Mouse (Mus musculus) olfactory bulb, adult 2 months (tissue): ENCODE measurements around the gene Scaper. TPM values are rescaled to one million over a fixed set of nuclear protein-coding genes. Genes with fewer than 3 reads are reported as not detected.

Experiments used
- H3K27ac ChIP-seq: fragments of 200-500 bp; 2 replicates; pipeline ENCODE4 v1.5.1; 2012; ENCODE audit warnings: low read depth, low read length; ENCODE audit not compliant: insufficient read depth
- H3K4me1 ChIP-seq: fragments of 200-500 bp; 2 replicates; pipeline ENCODE4 v1.6.1; 2012; ENCODE audit warnings: low read length; ENCODE audit not compliant: control insufficient read depth, insufficient read depth
- H3K4me3 ChIP-seq: fragments of 200-500 bp; 2 replicates; pipeline ENCODE4 v1.5.1; 2012; ENCODE audit warnings: mild to moderate bottlenecking, low read depth, low read length, moderate library complexity; ENCODE audit not compliant: insufficient read depth
- CTCF ChIP-seq: fragments of 200-500 bp; IDR thresholded peaks from 2 replicates; pipeline ENCODE4 v1.5.1; 2012; ENCODE audit warnings: low read depth, mild to moderate bottlenecking, low read length, moderate library complexity; ENCODE audit not compliant: insufficient read depth
- POLR2A ChIP-seq: fragments of 200-500 bp; IDR thresholded peaks from 2 replicates; pipeline ENCODE4 v1.6.1; 2012; ENCODE audit warnings: mild to moderate bottlenecking, low read depth, low read length, moderate library complexity; ENCODE audit not compliant: insufficient read depth
- WGBS: fragments of 180-500 bp; shearing (Covaris S2); methylation state at CpG from one replicate; pipeline ENCODE4 v1.1.7; 2018; 5-methylcytosine and 5-hydroxymethylcytosine counted together
- polyA plus RNA-seq: library from polyadenylated mRNA; stranded (reverse); fragments of >200 nt; gene quantifications from 2 replicates; pipeline ENCODE4 v1.2.4, GENCODE M21; 2012; ENCODE audit warnings: low replicate concordance; ENCODE audit not compliant: missing spikeins, insufficient read depth, insufficient read length

Scaper gene
- polyA plus RNA-seq, 1 experiment: not detected

DNA sequence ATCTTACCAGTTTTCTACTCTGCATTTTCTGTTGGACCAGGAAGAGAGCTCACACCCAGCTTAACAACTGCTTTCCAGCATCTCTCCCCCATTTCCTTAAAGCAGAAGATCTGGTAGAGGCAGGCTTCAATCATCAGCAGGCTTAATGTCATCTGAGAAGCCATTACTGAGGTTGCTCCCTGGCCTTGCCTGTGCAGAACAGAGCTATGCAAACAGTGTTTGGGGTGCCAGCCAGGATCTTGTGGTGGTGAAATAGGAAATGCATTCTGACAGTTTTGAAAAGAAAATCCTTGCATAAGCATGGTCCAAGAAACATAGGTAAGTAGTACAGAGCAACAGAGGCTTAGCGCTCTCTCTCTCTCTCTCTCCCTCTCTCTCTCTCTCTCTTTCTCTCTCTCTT is 377.0 kb downstream of the Scaper start:
- Histone ChIP-seq H3K4me3 (no peak overlapping the region), H3K27ac (no peak overlapping the region), H3K4me1 (no peaks in the 10 kb centered on the region)
- TF ChIP-seq CTCF (no peak), POLR2A (no peak)
- 100% methylated on average over 1 of the region's 1 CpGs for WGBS

DNA sequence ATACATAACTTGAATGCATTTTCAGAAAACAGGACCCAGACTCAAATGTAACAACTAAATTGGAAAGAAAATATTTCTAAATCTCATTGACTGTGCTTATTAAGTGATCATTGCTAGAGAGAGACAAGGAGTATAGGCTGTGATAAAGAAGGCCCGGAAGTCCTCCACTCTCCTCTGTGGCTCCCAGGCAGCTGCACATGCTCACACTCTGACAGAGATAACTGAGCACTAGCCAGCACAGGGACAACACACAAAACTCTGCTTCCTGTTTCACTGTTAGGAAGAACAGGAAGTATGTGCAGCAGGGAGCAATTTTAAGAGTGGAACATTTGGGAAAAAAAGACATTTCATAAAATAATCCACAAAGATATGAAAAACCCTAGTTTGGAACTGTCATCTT is 382.9 kb downstream of the Scaper start:
- H3K4me3 ChIP-seq: no peak overlapping the region
- WGBS: 86% methylated on average over 1 of the region's 1 CpGs
- no peak for TF ChIP-seq POLR2A
- no peak overlapping the region for H3K27ac ChIP-seq
- H3K4me1 ChIP-seq: no peaks in the 10 kb centered on the region

- Histone ChIP-seq H3K27ac (no peak overlapping the region), H3K4me1 (peaks cover 3% of the 10 kb centered on the region; the same call in 1 of the 2 replicates), H3K4me3 (no peak overlapping the region)
- TF ChIP-seq CTCF: no peak
- TF ChIP-seq POLR2A: no peak
- WGBS: 42% methylated on average over 16 of the region's 16 CpGs
Measured at GRCm38 (mm10) chr9:55549302-55549890, 388.5 kb downstream of the Scaper start.

DNA sequence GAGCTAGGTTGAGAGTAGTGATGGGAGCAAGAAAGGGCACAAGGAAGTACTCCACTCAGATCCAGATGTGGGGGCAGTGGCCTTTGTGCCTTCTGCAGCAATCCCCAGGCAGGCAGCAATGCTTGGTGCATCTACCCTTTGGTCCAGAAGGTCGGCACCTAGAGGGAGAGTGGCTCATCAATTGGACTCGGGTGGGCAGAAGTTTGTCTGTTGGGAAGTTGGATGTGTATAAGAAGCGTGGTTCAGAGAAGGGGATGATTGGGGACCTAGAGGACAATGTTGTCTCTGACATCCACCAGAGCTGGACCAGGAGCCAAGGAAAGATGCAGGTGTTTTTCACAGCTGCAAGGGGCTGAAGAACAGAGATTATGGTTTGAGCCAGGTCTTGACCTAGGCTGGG is 389.0 kb downstream of the Scaper start:
- Histone ChIP-seq H3K27ac (no peak overlapping the region), H3K4me1 (peaks cover 6% of the 10 kb centered on the region; the same call in 1 of the 2 replicates), H3K4me3 (no peak overlapping the region)
- 72% methylated on average over 3 of the region's 3 CpGs for WGBS
- TF ChIP-seq CTCF (no peak), POLR2A (no peak)

DNA sequence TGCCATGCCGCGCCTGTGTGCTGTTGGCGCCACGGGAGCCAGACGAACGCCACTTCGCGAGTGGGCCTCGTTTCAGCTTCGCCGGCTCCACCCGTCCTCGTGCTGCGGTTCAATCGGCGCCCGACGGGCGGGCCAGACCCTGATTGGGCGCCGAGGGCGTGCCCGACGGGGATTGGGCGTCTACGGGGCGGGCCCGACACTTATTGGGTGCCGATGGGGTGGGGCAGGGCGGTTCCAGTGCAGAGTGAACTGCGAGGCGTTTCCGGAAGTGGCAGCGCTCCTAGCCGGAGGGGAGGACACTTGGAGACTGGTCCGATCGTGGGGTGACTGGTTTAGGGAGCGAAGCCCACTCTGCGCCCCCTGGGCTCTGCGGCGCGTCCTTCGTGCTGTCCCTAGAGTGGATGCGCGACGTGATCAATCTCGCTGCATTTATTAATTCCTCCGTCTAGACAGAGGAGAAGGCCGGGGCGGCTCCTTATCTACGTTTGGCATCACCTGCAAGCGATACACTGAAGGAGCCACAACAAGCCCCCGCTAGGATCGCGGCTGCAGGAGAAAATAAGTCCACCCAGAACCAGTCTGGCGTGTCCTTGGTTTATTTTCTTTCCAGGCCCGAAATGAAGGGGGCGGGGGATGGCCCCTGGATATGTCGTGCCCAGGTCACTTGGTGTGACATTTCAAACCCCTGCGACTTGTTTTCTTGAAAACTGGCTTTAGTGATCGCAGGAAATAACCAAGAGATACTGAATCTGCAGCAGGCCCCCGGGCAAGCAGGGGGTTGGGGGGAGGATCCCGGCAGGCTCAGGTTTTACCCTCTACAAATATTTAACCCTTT is 391.5 kb downstream of the Scaper start:
- TF ChIP-seq CTCF (no peak), POLR2A (no peak)
- Histone ChIP-seq H3K4me1 (peaks cover 6% of the 10 kb centered on the region; the same call in 1 of the 2 replicates), H3K4me3 (no peak overlapping the region), H3K27ac (no peak overlapping the region)
- 4% methylated on average over 63 of the region's 63 CpGs for WGBS

DNA sequence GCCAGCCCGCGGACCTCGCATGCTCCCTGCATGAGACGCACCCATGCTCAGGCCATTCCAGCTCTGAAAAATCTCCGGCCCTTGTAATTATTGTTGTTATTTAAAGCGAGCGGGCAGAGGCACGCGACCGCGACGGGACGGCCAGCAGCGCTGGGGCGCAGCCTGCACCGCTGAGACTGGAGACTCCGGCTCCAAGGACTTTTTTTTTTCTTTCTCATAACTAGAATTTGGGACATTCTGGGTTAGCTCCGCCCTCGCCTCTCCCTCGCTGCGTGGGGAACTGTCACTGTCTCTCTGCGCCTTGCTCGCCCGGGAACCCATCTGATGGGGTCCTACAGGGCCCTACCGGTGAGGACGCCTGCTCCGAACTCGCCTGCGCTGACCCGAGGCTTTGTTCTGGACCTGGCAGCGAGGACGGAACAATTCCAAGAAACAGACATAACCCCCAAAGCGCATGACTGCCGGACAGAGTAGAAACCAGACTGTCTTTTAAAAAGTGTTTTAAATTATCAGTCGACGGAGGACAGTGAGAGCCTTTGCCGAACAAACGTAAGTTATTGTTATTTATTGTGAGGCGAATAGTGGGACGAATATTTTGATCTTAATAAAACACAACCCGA is 392.3 kb downstream of the Scaper start:
- 6% methylated on average over 41 of the region's 41 CpGs for WGBS
- peaks cover 10% of the 10 kb centered on the region for H3K4me1 ChIP-seq
- TF ChIP-seq CTCF (no peak), POLR2A (no peak)
- H3K4me3 ChIP-seq: no peak overlapping the region
- no peak overlapping the region for H3K27ac ChIP-seq

DNA sequence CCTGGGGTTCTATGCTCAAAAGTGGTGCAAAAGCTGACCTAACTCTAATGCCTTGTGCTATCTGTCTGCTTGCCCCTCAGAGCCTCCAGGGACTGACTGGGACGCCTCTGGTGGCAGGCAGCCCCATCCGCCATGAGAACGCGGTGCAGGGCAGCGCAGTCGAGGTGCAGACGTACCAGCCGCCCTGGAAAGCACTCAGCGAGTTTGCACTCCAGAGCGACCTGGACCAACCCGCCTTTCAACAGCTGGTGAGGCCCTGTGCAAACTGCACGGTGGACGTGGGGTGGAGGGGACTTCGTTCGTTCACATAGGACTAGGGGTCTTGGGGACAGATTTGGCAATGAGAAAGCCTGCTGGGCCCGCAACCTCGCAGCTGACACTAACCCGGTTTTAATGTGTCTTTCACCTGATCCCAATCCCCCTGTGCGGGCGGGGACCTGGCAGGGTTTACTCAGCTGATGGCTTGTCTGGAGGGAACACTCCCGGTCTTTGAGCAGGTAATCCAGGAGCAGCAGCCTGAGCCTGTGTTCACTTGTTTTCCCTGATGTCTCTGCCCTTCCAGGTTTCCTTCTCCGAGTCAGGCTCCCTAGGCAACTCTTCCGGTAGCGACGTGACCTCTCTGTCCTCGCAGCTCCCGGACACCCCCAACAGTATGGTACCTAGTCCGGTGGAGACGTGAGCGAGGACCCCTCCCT is 392.9 kb downstream of the Scaper start:
- no peak overlapping the region for H3K27ac ChIP-seq
- WGBS: 4% methylated on average over 30 of the region's 30 CpGs
- no peak for TF ChIP-seq CTCF
- no peak for TF ChIP-seq POLR2A
- peaks cover 10% of the 10 kb centered on the region for H3K4me1 ChIP-seq
- no peak overlapping the region for H3K4me3 ChIP-seq

DNA sequence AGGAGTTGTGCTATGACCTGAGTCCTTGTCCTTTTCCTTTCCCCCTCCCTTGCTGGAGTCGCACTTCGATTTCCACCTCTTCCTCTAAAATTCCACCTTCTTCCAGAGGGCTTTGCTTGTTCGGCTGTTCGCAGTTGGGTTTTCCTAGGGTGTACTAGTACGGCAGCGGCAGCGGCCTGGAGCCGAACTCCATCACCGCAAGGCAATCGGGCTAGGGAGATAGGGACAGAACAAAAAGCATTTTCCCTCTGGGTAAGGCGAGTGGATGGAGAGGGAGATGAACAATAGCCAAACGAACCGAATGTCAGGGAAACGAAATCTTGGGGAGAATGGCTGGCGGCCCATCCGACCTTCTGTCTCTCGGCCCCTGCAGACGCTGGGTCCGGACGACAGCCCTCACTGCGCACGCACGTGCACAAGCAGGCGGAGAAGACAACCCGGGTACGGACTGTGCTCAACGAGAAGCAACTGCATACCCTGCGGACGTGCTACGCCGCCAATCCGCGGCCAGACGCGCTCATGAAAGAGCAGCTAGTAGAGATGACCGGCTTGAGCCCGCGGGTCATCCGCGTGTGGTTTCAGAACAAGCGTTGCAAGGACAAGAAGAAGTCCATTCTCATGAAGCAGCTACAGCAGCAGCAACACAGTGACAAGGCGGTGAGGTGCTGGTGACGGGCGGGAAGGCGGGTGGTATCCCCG is 394.1 kb downstream of the Scaper start:
- 2% methylated on average over 46 of the region's 46 CpGs for WGBS

GRCm38 (mm10) chr9:55543336-55543702 is 394.6 kb downstream of the Scaper start:
- H3K4me1 ChIP-seq: peaks cover 10% of the 10 kb centered on the region
- TF ChIP-seq CTCF (no peak), POLR2A (no peak)
- H3K27ac ChIP-seq: no peak overlapping the region
- H3K4me3 ChIP-seq: no peak overlapping the region
- WGBS: 21% methylated on average over 8 of the region's 8 CpGs

More for the DNA sequence above, 394.1 kb downstream of the Scaper start:
- H3K4me3 ChIP-seq: no peak overlapping the region
- no peak overlapping the region for H3K27ac ChIP-seq
- H3K4me1 ChIP-seq: peaks cover 10% of the 10 kb centered on the region
- no peak for TF ChIP-seq CTCF
- no peak for TF ChIP-seq POLR2A
